Mouse (Mus musculus): ENCODE data around the gene Zfp947. TPM values are rescaled to one million over a fixed set of nuclear protein-coding genes. Genes with fewer than 3 reads are reported as not detected.
A peak's percentile ranks its signal among the peaks of the same experiment; 100 is the strongest.
"Not testable (repeated sequence)": the region's sequence is repeated elsewhere in the genome, so short reads cannot be mapped to it uniquely, and the experiment has no call there.

Gene Zfp947
- polyA plus RNA-seq (2021): 0.55 TPM

DNA sequence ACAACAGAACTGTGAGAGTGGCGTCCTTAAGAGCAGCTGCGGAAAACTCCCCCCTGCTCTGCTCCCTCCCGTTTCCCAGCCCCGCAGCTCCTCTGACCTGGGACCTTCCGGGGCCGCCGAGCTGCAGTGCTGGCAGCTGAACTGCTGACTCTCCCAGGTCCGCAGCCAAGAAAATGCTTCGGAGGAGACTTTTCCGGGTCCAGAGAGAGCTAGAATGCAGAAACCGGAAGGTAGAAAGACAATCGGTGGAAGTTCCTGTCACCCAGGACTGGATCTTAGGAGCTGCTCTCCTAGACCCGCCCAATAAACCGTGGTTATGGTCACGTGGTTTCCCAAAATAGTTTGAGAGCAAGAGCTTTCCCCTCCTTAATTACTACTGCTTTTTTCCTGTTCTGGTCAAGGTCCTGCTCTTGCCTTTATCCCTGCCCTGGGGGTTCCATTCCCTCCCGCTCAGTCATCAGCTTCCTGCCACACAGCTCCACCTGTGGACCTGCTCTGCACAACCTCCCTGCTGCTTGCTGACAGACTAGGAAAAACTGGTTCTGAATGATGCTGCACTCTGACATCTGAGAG lies at the start of gene Zfp947:
Gene Zfp947, minus strand, starts transcription at position 469 of the 573 bp plus-strand sequence.
- DNase-seq (ENCODE audit: low read depth, low spot score); in situ Hi-C loops (cut with MboI; ENCODE audit: low pct_unique_long_range_greater_than_20kb); CTCF ChIA-PET; POLR2A ChIA-PET; H3K27me3 ChIP-seq: not testable (repeated sequence)
- ATAC-seq: peak; percentile 76

DNA sequence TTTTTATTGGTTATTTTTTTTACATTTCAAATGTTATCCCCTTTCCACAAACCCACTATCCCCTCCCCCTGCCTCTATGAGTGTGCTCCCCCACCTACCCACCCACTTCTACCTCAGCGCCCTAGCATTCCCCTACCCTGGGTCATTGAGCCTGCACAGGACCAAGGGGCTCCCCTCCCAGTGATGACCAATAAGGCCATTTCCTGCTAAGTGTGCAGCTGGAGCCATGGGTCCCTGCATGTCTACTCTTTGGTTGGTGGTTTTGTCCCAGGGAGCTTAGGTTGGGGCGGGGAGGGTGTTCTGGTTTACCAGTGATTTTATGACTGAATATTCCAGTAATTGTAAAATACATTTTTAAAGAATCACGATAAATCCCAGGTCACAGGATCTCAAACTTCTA lies 686 bp downstream of the Zfp947 start:
- POLR2A ChIA-PET; CTCF ChIA-PET; in situ Hi-C loops (cut with MboI; ENCODE audit: low pct_unique_long_range_greater_than_20kb); DNase-seq (ENCODE audit: low read depth, low spot score); H3K27me3 ChIP-seq: not testable (repeated sequence)
- peak; percentile 71 for ATAC-seq

DNA sequence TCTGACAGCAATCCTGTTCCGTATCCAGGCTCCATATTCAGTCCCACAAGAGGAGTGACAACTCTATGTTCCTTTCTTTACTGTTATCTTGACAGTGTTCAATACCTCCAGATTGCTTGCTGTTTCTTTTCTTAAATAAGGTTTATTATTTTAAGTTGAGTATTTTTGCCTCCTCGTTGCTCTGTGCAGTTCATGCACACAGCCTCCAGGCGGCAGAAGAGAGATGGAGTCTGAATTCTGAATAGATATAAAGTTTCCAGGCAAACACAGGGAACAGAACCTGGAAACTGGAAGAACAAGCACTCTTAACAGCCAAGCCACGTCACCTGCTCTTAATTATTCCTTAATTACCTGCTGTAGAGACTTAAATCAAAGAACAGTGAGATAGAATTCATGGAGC lies 12.0 kb downstream of the Zfp947 start:
- ATAC-seq; CTCF ChIA-PET; DNase-seq (ENCODE audit: low read depth, low spot score); in situ Hi-C loops (cut with MboI; ENCODE audit: low pct_unique_long_range_greater_than_20kb); H3K27me3 ChIP-seq; POLR2A ChIA-PET: not testable (repeated sequence)
- peak; percentile 27 for TF ChIP-seq CTCF (IDR thresholded peaks at IDR 0.05)

DNA sequence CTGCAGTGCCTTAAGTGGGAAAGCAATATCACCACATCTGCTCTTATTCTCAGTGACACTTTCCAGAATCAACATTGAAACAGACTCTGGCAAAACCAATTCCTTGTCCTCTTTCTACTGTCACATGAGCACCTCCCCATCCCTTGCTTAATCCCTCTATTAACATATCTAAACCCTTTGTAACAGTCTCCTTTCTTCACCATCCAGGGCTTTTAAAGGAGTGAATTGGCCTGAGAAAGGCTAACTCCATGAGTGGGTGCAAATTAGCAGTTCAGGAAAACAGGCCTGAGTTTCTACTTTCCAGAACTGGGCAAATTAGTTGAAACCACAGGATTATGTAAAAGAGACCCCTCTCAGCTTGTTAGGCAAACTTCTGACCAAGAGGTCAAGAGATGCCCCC lies 47.2 kb downstream of the Zfp947 start:
- ChIA-PET CTCF (no interaction called here), POLR2A (no interaction called here)
- DNase-seq (ENCODE audit: low read depth, low spot score): no peak
- in situ Hi-C loops (cut with MboI; ENCODE audit: low pct_unique_long_range_greater_than_20kb): loop anchor here (5.0 kb wide), 1 partner anchor 256 kb away; no protein-coding TSS in a partner anchor
- no peak for ATAC-seq
- no peaks in the 10 kb centered on the region for H3K27me3 ChIP-seq
- no peak for TF ChIP-seq CTCF (IDR thresholded peaks at IDR 0.05)

Other genes starting within 250 kb of the Zfp947 start
- gene Zfp942, start 203.7 kb downstream of the Zfp947 start, polyA plus RNA-seq (2021): 15.3 TPM
- gene Zfp943, start 203.6 kb downstream of the Zfp947 start, polyA plus RNA-seq (2021): 13.4 TPM
- gene Zfp994, start 59.4 kb upstream of the Zfp947 start, polyA plus RNA-seq (2021): 5.7 TPM
- 11.7 TPM for gene CT030661.1, start 148.6 kb upstream of the Zfp947 start, polyA plus RNA-seq (2021)
- gene Zfp944, start 195.2 kb upstream of the Zfp947 start, polyA plus RNA-seq (2021): 11.0 TPM
- gene Zfp758, start 195.3 kb upstream of the Zfp947 start, polyA plus RNA-seq (2021): 4.9 TPM

All from Patski (cell line).